Mouse (Mus musculus) mouse trophoblast stem cell (cell line): ENCODE results near the gene Msrb3.

ENCODE experiments used
- in situ Hi-C, 2 experiments: fragments of 300-500 bp; cut with MseI, MboI; formaldehyde crosslinking; loops; 2 replicates in 1 of 2; 3 replicates in 1 of 2; pipeline ENCODE4 v1.15.1; 2025

The Msrb3 gene

GRCm38 (mm10) chr10:120869241-120869775 is 29.6 kb downstream of the Msrb3 start:
- in situ Hi-C loops: loop anchor here (25.0 kb wide), 2 partner anchors 282 to 557 kb away; no protein-coding TSS in a partner anchor

GRCm38 (mm10) chr10:120864446-120864845 is 34.5 kb downstream of the Msrb3 start:
- in situ Hi-C loops: loop anchor here (25.0 kb wide), 2 partner anchors 277 to 552 kb away; no protein-coding TSS in a partner anchor

GRCm38 (mm10) chr10:120861674-120862073 is 37.2 kb downstream of the Msrb3 start:
- in situ Hi-C loops: loop anchor here (25.0 kb wide), 2 partner anchors 274 to 549 kb away; no protein-coding TSS in a partner anchor

GRCm38 (mm10) chr10:120861194-120861593 is 37.7 kb downstream of the Msrb3 start:
- in situ Hi-C loops: loop anchor here (25.0 kb wide), 2 partner anchors 274 to 549 kb away; no protein-coding TSS in a partner anchor

DNA sequence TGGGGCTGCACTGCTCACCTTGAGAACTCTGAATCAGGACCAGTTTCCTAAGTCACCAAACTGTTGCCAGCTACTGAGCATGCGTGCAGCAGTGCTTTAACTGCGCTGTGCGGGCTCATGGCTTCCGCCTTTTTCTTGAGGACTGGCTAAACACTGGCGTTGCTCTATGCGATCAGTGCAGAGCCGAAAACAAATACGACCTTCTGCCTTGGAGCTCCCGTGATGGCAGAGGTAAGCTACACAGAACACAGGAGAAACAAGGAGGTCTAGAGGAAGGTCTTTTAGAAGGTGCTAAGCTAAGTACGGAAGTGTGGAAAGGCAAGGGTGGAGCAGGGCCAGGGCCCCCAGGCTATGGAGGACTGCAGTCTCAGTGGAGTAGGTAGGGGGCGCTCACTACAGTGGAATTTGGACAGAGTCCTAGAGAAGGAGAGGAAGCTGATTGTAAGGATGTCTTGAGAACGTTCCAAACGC is 41.3 kb downstream of the Msrb3 start:
- in situ Hi-C loops: loop anchor here (10.0 to 25.0 kb wide), 3 partner anchors 270 to 545 kb away; no protein-coding TSS in a partner anchor

GRCm38 (mm10) chr10:120854329-120854728 is 44.6 kb downstream of the Msrb3 start:
- in situ Hi-C loops: loop anchor here (10.0 to 25.0 kb wide), 3 partner anchors 267 to 542 kb away; no protein-coding TSS in a partner anchor

GRCm38 (mm10) chr10:120853816-120854215 is 45.1 kb downstream of the Msrb3 start:
- in situ Hi-C loops: loop anchor here (10.0 to 25.0 kb wide), 3 partner anchors 267 to 542 kb away; no protein-coding TSS in a partner anchor

DNA sequence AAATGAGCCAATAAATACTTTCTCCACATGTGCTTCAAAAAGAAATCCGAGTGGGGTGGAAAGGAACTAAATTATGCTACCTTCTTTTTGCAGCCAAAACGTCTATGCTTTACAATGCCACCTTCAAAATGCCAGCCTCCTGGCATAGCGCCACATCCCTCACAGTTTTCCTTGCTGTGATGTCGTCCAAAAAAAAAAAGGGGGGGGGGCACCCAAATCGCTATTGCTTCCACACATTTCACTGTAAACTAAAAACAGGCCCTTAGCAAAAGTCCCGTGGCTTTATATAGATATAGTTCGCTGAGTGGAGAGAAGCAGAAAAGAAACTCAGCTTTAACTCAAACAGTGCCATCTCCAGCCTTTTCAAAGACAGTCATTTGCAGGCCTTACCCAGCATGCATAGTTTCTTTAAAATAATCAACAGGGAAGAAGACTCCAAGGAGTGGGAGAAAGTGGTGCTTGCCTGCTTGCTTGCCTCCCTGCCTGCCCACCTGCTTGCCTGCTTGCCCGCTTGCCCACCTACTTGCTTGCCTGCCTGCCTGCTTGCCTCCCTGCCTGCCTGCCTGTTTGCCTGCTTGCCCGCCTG is 47.6 kb downstream of the Msrb3 start:
- in situ Hi-C loops: loop anchor here (10.0 to 25.0 kb wide), 3 partner anchors 264 to 539 kb away; no protein-coding TSS in a partner anchor

- in situ Hi-C loops: loop anchor here (10.0 to 25.0 kb wide), 3 partner anchors 263 to 538 kb away; no protein-coding TSS in a partner anchor
Observed at GRCm38 (mm10) chr10:120850391-120851195, 48.3 kb downstream of the Msrb3 start.

DNA sequence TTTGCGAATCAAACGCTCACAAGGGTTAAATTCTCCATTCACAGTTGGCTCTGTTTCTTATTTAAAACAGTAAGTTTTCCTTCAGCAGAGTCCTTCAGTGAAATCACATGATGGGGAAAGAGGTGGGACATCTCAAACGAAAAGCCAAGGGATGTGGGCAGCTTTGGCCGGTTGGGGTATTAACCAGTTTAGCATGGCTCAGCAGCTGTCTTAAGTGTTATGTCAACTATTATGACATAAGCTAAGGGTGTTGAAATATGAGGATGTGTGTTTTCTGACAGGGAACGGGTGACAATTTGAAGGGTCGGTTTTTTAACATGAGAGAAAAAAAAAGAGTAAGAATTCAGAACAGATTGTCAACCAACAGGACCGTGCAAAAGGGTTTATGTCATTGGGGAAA is 50.2 kb downstream of the Msrb3 start:
- in situ Hi-C loops: no loop called here

GRCm38 (mm10) chr10:120847785-120848184 is 51.1 kb downstream of the Msrb3 start:
- in situ Hi-C loops: no loop called here

- in situ Hi-C loops: no loop called here
Observed at GRCm38 (mm10) chr10:120839966-120840365, 58.9 kb downstream of the Msrb3 start.

DNA sequence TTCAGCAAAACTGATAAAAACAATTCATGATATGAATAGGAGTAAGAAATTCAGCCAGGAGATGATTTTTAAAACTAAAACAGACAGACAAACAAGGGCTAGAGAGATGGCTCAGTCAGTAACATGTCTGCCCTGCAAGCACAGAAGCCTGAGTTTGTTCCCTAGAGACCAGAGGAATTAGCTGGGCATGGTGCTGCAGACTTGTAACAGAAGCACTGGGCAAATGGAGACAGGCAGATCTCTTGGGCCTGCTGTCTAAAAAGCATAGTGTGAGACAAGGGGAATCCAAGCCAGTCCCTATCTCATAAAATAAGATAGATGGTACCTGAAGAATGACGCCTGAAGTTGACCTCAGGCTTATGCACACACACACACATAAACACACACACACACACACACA is 64.4 kb downstream of the Msrb3 start:
- in situ Hi-C loops: no loop called here

DNA sequence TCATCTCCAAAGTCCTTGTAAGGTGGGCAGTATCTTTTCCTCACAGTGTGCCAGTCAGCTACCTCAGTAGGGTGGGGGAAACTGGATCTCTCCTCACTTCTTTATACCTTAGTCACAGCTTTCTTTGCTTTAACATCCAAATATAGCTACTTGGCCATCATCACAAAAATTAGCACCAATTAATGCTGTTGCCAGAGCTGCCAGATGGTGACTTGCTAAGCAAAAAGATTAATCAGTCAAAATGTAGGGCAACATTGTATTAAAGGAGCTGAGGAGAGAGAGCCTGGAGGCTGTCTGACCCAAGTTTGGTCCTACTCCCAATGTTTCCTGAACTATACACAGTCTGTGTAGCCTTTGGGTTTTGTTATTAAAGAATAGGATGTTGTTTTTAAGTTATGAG is 65.1 kb downstream of the Msrb3 start:
- in situ Hi-C loops: no loop called here

GRCm38 (mm10) chr10:120827761-120828160 is 71.1 kb downstream of the Msrb3 start:
- in situ Hi-C loops: no loop called here

GRCm38 (mm10) chr10:120826795-120827669 is 71.9 kb downstream of the Msrb3 start:
- in situ Hi-C loops: no loop called here

DNA sequence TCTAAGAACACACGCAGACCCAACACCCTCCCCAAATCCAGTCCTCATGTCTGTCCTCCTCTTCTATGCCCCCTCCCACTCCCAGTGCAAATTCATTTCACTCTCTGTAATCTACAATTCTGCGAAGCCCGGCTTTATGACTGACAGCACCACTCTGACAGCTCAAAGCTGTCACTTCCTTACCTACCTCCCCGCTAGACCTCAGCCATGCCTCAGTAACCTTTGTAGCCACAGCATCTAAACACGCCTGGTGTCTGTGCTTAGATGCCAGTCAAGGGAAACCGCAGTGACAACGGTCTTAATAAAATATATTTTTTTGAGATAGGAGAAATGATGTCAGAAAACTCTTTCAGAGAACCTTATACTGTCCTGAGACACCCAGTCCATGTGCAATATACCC is 72.5 kb downstream of the Msrb3 start:
- in situ Hi-C loops: no loop called here

- in situ Hi-C loops: no loop called here
Observed at GRCm38 (mm10) chr10:120825594-120825993, 73.3 kb downstream of the Msrb3 start.

DNA sequence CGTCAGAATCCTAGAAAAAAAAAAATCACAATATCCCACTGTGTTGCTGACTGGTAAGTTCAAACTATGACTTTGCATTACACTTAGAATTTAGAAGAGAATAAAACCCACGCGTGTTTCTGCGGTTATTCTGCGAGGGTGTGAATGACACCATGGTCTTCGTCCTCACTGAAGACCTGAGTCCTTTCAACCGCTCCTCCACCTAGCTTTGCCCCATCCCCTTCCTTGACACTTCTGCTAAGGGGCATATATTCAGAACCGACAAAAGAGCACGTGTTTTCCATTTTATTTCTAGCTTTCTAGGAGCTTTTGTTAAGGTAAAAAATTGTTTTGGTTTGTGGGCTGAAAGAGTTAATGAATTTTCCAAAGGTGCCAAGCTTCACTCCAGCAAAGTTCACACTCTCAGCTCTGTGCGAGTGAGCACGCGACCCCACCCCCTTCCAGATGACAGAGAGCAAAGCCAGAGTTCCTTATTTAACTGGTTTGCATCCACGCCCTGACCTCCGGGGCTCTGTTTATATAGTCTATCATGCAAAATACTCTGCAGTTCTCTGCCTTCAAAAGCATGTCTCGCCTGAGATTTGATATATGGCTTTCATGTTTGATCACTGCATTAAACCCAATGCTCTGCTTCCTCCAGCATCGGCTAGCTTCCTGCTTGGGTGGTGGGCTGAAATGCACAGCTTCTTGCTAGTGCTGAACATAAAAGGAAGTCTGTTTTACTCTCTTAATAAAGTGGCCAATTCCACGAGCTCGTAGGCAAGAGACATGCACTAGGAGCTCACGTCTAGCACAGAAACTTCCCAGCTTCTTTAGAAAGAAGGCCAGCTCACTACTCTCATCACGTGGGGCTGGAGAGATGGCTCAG is 77.2 kb downstream of the Msrb3 start:
- in situ Hi-C loops: no loop called here

DNA sequence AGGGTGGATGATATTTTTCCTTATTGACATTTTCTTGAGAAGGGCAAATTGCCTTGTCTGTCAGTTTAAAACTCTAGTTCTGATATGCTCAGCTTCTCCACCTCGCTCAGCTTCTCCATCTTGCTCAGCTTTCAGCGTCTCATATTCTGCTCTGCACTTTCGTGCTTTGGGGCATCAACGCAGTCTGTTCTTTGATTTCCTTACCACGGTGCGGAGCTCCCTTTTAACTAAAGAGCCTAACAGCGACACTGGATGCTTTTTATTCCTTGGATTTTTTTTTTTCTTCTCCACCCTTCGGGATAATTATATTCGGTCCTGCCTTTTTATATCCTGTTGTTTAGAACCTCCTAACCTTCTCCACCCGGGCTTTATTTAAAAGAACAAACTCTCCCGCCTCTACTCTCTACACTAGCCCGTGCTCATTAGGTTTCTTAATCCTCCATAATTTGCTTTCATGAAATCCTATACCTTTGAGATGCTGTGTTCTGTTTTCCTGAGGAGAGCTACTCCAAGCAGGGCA is 78.1 kb downstream of the Msrb3 start:
- in situ Hi-C loops: no loop called here
